Mouse (Mus musculus) kidney, adult 2 months (tissue): ENCODE data around the gene Fis1.

Experiments
- CTCF ChIP-seq: fragments of 200-500 bp; conservative IDR thresholded peaks from 2 replicates; pipeline ENCODE4 v1.5.1; 2011; ENCODE audit warnings: low read depth, mild to moderate bottlenecking, control low read depth, low read length, moderate library complexity, mixed read lengths; ENCODE audit not compliant: insufficient read depth, insufficient read length
- POLR2A ChIP-seq: fragments of 200-500 bp; IDR thresholded peaks from one replicate; pipeline ENCODE4 v1.6.1; 2011; ENCODE audit warnings: low read depth, low read length, control low read depth

GRCm38 (mm10) chr5:136957250-136957649 is 4.2 kb downstream of the Fis1 start:
- no peak for TF ChIP-seq POLR2A
- TF ChIP-seq CTCF = no peak
